Mouse (Mus musculus): Measurements from ENCODE around the gene Acvr2b.

Gene Acvr2b

GRCm38 (mm10) chr9:119407884-119408283 is 6.0 kb downstream of the Acvr2b start:
- DNase-seq (ENCODE audit: low spot score in 2 of 2) = no peak

DNA sequence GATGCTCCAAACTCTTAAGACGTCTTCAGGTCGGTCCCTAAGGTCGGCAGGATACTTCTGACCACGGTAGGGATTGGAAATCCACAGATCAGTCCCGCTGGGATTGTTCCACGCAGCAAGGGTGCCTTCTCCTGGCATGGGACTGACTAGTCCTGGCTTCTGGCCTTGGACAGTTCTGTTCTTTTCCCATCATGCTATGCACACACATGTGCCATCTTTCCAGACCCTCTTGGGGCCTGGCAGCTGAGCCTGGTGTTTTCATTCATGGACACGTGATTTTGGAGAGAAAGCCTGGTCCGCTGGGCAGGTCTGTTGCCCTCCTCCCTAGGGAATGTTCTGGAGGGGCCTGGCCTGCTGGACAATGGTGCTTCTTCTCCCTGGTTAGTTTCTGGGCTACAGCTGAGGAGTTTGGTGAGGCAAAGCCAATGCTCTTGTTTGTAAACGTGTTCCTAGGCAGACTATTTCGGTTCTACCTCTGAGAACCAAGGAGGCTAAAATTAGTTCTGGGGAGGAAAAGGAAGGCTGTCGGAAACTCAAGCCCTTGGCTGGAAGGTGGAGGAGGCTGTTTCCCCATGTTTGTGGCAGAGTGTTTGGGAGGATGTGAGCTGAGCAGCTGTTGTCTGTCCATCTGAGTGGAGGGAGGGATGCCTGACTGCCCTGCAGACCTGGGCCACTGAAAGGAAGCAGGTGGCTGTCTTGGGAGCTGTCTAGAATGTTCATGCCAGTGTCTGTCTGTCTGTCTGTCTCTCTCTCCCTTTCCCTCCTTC is 7.2 kb downstream of the Acvr2b start:
- DNase-seq (ENCODE audit: low spot score in 2 of 2) = no peak

DNA sequence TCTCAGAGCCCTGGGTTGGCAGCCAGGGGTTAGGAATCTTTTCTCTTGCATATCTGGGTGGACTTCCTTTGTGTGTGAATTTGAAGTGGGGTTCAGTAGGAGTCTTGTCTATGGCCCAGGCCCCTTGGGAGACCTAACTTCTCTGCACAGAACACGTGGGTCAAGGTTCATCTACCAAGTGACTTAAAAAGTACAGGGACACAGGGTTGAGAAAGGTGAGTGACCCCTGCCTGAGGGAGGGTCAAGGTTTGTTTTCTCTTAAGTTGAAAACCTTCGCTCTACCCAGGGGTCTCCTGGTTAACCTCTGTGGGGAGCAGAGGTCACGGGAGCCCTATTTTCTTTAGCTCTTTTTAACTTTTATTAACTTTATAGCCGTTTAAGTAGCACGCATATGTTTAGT is 7.9 kb downstream of the Acvr2b start:
- no peak for DNase-seq (ENCODE audit: low spot score in 2 of 2)

DNA sequence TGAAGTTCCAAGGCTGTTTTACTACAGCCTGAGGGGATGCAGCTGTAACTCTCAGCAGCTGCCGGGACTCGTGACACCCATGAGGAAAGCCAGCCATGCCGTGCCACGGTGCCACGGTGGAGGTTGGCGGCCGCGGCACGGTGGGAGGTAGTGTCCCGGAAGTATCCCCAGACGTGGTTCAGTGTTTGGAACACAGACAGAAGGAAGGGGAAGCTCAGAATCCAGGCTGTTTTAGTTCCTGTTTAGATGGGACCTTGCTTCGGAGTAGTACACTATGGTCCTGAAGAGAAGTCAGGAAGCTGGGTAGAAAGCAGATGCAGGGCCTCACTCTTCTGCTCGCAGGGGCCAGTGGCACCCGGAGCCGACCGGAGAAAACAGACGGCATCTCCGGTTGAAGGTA is 16.1 kb downstream of the Acvr2b start:
- DNase-seq (ENCODE audit: low spot score in 2 of 2) = no peak

DNA sequence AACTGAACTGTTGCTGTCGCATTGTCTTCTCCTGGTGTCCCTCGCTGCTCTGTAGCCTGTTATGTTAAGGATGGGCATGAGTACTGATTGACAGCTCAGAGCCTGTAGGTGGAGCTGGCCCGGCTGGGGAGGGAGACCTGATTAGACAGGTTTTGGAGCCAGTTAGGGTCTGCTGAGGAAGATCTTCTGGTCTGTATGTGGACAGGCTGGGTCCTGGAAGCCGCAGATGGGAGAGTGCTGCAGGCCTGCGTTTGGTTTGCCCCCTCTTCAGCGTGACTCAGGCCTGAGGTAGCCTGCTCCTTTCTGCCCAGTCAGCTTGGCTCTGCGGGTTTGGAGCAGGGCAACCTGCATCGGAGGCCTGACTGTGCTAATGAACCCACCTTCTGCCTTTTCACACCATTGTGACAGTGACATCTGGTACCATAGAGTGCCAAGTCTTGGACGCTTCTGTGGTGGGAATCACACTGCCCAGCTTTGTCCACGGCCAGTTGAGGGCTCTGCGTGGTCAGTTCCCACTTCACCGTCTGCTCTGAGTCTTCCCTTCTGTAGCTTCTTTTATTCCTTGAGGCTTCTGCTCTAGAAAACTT is 18.0 kb downstream of the Acvr2b start:
- no peak for DNase-seq (ENCODE audit: low spot score in 2 of 2)

DNA sequence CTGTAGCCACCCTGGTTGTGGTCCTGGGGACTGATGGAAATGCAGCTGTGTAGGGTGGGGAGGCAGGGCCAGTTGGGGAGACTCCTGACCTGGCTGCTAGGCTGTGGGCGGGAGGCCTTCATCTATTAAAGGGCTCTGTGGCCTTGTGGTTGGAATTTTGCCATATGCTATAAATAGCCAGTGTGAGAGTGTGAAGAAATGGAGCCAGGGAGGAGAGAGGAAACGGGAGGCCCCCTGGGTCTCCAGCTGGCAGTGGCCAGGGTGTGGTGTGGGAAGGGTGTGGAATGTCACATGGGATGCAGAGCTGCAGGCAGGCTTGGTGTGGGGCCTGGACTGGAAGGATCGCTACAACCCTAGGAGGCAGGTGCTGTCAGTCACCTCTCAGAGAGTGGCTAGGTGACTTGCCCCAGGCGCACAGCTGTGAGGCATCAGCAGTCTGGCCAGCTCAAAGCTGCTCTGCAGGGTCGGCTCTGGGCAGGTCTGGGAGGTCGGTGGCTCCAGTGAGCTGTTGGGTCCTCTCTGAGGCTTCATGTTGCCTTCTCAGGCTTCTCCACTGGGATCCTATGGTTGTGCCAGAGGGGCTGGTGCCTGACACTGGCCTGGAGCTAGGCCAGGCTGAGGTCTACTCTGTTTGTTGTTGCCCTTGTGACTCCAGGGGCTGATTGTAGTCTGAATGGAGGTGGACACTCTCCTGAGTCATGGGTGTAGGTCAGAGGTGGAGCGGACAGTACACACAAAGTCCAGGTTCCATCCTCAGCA is 23.5 kb downstream of the Acvr2b start:
- DNase-seq (ENCODE audit: low spot score in 2 of 2) = peak; percentile 75 to 77

- no peak for DNase-seq (ENCODE audit: low spot score in 2 of 2)
Measured at GRCm38 (mm10) chr9:119425976-119426415, 24.1 kb downstream of the Acvr2b start.

GRCm38 (mm10) chr9:119426483-119426882 is 24.6 kb downstream of the Acvr2b start:
- no peak for DNase-seq (ENCODE audit: low spot score in 2 of 2)

GRCm38 (mm10) chr9:119430311-119430710 is 28.4 kb downstream of the Acvr2b start:
- DNase-seq (ENCODE audit: low spot score in 2 of 2) = peak; percentile 58 to 80

- DNase-seq (ENCODE audit: low spot score in 2 of 2) = no peak
Measured at GRCm38 (mm10) chr9:119435855-119436254, 33.9 kb downstream of the Acvr2b start.

- DNase-seq (ENCODE audit: low spot score in 2 of 2) = no peak
Measured at GRCm38 (mm10) chr9:119438065-119438464, 36.1 kb downstream of the Acvr2b start.

GRCm38 (mm10) chr9:119438498-119439000 is 36.6 kb downstream of the Acvr2b start:
- no peak for DNase-seq (ENCODE audit: low spot score in 2 of 2)

DNA sequence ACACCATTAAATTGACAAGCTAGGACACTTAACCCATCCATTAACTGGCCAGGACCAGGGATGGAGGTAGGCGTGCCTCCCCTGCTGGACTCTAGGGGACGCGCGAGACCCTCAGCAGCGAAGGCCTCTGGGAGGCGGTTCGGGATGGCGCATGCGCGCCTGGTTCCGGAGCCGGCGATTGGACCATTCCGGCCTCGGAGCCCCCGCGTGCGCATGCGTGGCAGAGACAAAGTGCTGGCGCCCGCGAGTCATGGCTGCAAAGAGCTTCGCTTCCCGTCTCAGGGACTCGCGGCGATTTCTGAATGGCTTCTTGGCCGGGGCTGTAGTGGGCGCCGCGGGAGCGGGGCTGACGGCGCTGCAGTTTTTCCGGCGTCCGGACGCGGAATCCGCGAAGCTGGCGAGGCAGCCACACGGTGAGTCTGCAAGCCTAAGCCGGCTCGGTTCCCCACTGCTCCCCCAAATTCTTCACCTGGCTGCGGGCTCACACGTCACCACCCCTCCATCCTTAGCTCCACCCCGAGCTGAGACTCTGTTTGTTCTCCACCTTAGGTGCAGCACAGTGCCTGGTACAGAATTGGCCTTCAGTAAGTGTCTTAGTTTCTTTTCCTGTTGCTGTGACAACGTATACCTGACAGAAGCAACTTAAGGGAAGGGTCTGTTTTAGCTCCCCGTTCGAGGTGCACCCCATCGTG is 43.0 kb downstream of the Acvr2b start, which contains the start of gene Exog:
Gene Exog (plus strand): TSS at position 206 of the 692 bp plus-strand sequence.
- DNase-seq (ENCODE audit: low spot score in 2 of 2) = peak; percentile 95 to 97

DNA sequence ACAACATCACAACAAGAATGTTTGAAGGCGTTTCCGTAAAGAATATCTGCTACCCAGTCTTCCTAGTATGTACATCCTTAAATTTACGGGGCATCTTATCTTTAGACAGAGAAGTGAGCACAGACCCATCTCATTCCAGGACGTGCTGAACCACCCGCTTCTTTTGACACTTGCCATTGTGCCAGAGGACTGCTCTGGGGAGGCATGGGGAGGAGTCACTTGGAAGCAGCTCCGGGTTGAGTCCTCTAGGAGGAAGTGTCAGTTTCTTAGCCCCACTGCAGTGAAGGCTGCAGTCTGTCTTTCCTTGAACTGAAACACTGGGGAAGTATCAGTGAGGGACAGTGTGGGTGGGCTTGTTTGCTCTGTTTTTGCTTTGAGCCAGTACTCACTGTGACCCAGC is 43.8 kb downstream of the Acvr2b start:
- DNase-seq (ENCODE audit: low spot score in 2 of 2) = no peak

DNA sequence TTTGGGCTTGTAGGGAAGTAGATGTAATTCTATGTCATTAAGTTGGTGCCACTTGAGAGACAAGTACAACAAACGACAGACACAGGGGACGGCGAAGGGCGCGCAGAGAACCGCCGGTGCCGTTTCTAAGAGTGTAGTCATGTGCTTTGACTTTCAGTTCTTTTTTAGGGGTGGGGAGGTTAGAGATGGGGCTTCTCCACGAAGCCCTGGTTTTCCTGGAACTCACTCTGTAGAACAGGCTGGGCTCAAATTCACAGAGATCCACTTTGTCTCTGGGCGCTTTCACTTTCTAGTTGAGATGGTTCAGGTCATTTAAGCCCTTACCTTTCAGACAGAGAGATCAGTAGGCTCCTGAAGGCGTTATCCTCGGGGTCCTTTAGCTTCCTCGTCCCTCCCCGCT is 54.0 kb downstream of the Acvr2b start:
- DNase-seq (ENCODE audit: low spot score in 2 of 2) = no peak

GRCm38 (mm10) chr9:119457122-119457521 is 55.2 kb downstream of the Acvr2b start:
- DNase-seq (ENCODE audit: low spot score in 2 of 2) = no peak

DNA sequence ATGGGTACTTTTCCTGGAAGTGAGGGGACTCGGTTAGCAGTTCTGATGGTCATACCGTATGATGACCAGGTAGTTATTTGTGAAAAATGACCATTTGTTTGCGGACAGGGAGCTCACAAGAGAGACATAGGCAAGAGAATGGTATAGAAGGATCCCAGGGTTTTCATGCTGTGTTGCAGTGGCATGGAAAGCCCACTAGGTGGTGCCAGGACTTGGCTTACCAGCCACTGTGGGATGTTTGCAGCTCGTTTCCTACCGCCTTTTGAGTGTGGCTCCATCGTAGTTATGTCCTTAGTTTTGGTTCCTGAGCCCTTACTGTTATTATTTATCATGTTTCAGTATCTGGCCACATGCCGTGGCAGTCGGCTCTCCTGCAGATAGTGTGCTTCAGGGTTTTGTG is 58.5 kb downstream of the Acvr2b start:
- peak; percentile 25 to 51 for DNase-seq (ENCODE audit: low spot score in 2 of 2)

- DNase-seq (ENCODE audit: low spot score in 2 of 2) = no peak
Measured at GRCm38 (mm10) chr9:119465056-119465455, 63.1 kb downstream of the Acvr2b start.

DNA sequence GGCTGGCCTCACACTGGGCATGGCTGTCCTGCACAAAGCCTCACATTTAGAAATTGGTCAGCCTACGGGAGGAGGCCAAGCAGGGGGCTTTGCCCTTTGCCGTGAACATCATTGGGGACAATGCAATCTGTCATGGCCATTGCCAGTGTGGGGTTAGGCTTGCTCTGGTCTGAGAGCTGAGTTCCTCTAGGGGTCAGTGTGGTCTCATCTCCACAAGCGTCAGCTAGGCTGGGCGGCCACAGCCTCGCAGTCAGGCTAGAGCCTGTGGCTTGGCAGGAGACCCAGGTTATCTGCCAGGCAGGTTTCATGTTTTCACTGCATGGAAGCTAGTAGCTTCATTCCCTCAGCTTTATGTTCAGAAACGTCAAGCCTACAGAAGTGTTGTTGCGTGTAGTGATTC is 63.7 kb downstream of the Acvr2b start:
- peak in 1 of 2 experiments; percentile 57 for DNase-seq (ENCODE audit: low spot score in 2 of 2)

GRCm38 (mm10) chr9:119469691-119470353 is 67.9 kb downstream of the Acvr2b start:
- peak; percentile 79 to 87 for DNase-seq (ENCODE audit: low spot score in 2 of 2)

- peak in 1 of 2 experiments; percentile 46 for DNase-seq (ENCODE audit: low spot score in 2 of 2)
Measured at GRCm38 (mm10) chr9:119472412-119472918, 70.5 kb downstream of the Acvr2b start.
